Mouse (Mus musculus): ENCODE measurements at regions not wholly inside any gene's neighbourhood (a gene's known extent, or its start where the extent isn't known, plus 50 kb on each side); places are given as distances from the start of the nearest gene placed in this dataset.

DNA sequence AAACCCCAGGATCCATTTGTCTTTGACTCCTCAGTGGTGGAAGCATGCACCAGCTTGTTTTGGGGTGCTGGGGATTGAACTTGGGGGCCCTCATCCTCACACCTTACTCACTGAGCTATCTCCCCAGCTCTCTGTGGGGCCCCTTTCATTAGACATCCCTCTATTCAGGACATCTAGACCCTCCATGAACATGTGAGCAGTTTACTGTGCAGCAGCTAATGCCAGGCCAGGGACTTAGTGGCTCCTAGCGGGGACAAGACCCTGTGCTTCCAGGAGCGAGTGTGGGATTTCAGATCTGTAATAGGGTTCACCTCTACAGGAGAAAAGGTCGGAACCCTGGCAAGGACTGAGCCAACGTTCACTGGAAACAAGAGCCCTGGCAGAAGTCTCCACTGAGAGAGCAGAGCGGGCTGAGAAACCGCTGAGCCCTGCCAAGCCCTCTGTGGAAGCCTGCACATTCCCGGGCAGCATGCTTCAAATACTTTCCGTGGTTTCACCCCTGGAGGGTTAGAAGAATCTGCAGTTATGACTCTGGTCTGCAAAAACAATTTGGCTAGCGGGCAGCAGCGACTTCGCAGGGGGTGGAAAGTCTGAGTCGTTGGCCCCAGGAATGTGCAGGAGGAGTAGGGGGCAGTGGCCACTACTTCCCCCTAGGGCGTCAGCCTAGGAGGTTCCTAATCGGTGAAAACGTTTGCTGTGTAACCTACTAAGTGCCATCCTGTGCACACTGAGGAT lies 125.6 kb downstream of the Smad6 start:
- Histone ChIP-seq H3K27me3 (ENCODE audit: control insufficient read depth, insufficient read depth, low read length) (no peaks in the 10 kb centered on the region), H3K36me3 (ENCODE audit: control insufficient read depth, insufficient read depth, low read length) (no peaks in the 10 kb centered on the region), H3K4me3 (ENCODE audit: low read depth, low read length) (no peak overlapping the region), H3K4me1 (ENCODE audit: control insufficient read depth, insufficient read depth, low read length) (peaks cover 25% of the 10 kb centered on the region), H3K27ac (ENCODE audit: low read depth, low read length) (peak overlapping the region; percentile 92), H3K9ac (ENCODE audit: low read depth, low read length) (peak overlapping the region; percentile 54), H3K9me3 (replicated peaks; ENCODE audit: control insufficient read depth, low read length) (no peaks in the 10 kb centered on the region), H3K4me2 (peak overlapping the region; percentile 41)
- WGBS (ENCODE audit: insufficient replicate concordance) = 13% methylated on average over 15 of the region's 15 CpGs
- ATAC-seq (replicated peaks; ENCODE audit: insufficient number of reproducible peaks, low FRiP score, low TSS enrichment) = peak; percentile 42; the same call in 1 of the 2 replicates

DNA sequence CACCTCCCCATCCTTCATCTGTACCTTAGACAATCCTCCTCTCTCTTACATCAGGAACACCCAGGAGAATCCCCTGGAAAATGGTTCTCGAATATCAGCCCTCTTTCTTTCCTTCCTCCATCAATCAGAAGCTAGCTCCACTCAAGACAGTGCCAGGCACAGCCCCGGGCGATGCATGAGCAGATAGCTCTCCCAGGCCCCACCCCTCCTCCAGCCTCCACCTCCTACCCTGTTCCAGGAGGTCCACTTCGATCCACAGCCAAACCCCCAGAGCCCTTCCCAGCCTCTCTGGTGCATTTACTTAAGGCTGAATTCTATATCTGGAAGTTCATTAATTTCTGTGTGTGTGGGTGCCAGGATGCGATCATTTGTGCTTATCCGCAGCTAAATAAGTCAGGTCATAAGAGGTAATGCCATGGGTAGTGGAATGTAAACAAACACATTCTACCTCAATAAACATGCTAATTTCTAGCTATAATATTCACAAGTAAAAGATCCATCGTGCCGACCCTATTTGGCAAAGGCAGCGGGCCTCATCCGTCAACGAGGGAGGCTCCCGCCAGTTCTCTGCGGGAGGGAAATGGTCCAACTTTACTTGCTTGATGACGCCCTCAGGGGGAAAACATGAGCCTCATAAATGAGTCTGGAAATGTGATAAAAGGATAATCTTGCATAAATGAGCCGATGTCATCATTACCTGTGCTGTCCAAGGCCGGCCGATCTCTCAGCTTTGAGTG lies 129.5 kb downstream of the Smad6 start:
- H3K36me3 ChIP-seq (ENCODE audit: control insufficient read depth, insufficient read depth, low read length) = no peaks in the 10 kb centered on the region
- H3K9ac ChIP-seq (ENCODE audit: low read depth, low read length) = no peak overlapping the region
- WGBS (ENCODE audit: insufficient replicate concordance) = 71% methylated on average over 17 of the region's 17 CpGs
- H3K4me1 ChIP-seq (ENCODE audit: control insufficient read depth, insufficient read depth, low read length) = peaks cover 25% of the 10 kb centered on the region
- H3K4me2 ChIP-seq = no peak overlapping the region
- H3K9me3 ChIP-seq (replicated peaks; ENCODE audit: control insufficient read depth, low read length) = no peaks in the 10 kb centered on the region
- no peak for ATAC-seq (replicated peaks; ENCODE audit: insufficient number of reproducible peaks, low FRiP score, low TSS enrichment)
- H3K4me3 ChIP-seq (ENCODE audit: low read depth, low read length) = no peak overlapping the region
- H3K27ac ChIP-seq (ENCODE audit: low read depth, low read length) = no peak overlapping the region
- no peaks in the 10 kb centered on the region for H3K27me3 ChIP-seq (ENCODE audit: control insufficient read depth, insufficient read depth, low read length)

DNA sequence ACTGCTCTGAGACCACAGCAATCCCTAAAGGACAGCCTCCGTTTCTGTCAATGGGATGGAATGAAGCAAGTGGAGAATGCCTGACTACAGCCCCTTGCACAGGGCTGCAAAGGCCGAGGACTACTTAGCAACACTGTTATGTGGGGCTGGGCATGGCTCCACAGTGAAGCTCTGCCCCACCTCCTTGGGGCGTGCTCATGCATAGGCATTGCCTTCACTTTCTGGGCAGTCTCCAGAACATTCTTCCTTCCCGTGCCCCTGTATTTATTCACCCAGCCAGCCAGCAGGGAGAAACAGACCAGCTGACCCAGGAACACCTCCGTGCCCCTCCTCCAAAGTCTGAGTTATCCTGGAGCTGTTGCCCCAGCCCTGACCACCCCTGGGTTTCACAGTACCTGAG lies 131.1 kb downstream of the Smad6 start:
- ATAC-seq (replicated peaks; ENCODE audit: insufficient number of reproducible peaks, low FRiP score, low TSS enrichment) = no peak
- 60% methylated on average over 5 of the region's 5 CpGs for WGBS (ENCODE audit: insufficient replicate concordance)
- no peaks in the 10 kb centered on the region for H3K36me3 ChIP-seq (ENCODE audit: control insufficient read depth, insufficient read depth, low read length)
- H3K4me3 ChIP-seq (ENCODE audit: low read depth, low read length) = no peak overlapping the region
- peaks cover 11% of the 10 kb centered on the region for H3K4me1 ChIP-seq (ENCODE audit: control insufficient read depth, insufficient read depth, low read length)
- H3K9me3 ChIP-seq (replicated peaks; ENCODE audit: control insufficient read depth, low read length) = no peaks in the 10 kb centered on the region
- H3K27me3 ChIP-seq (ENCODE audit: control insufficient read depth, insufficient read depth, low read length) = no peaks in the 10 kb centered on the region
- no peak overlapping the region for H3K27ac ChIP-seq (ENCODE audit: low read depth, low read length)
- no peak overlapping the region for H3K4me2 ChIP-seq
- no peak overlapping the region for H3K9ac ChIP-seq (ENCODE audit: low read depth, low read length)

DNA sequence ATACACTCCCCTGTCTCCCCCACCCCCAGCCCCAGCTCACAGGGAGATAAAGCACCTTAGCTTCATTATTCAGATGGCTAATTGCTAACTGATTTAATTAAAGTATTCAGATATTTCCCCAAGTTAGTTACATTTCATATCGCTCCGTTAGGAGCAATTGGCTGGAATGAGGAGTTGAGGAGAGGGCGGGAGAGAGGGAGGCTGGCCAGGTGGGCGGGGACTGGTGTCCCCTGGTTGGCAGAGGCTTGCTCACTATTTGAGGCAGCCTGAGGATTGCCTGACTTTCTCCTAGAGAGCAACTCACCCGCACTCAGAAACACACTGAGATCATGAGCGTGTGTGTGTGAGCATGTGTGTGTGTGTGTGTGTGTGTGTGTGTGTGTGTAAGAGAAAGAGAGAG lies 131.8 kb upstream of the Smad3 start:
- no peaks in the 10 kb centered on the region for H3K9me3 ChIP-seq (replicated peaks; ENCODE audit: control insufficient read depth, low read length)
- no peak overlapping the region for H3K9ac ChIP-seq (ENCODE audit: low read depth, low read length)
- 67% methylated on average over 6 of the region's 6 CpGs for WGBS (ENCODE audit: insufficient replicate concordance)
- no peak overlapping the region for H3K27ac ChIP-seq (ENCODE audit: low read depth, low read length)
- no peak for ATAC-seq (replicated peaks; ENCODE audit: insufficient number of reproducible peaks, low FRiP score, low TSS enrichment)
- no peaks in the 10 kb centered on the region for H3K27me3 ChIP-seq (ENCODE audit: control insufficient read depth, insufficient read depth, low read length)
- no peak overlapping the region for H3K4me2 ChIP-seq
- no peak overlapping the region for H3K4me3 ChIP-seq (ENCODE audit: low read depth, low read length)
- H3K4me1 ChIP-seq (ENCODE audit: control insufficient read depth, insufficient read depth, low read length) = no peaks in the 10 kb centered on the region
- no peaks in the 10 kb centered on the region for H3K36me3 ChIP-seq (ENCODE audit: control insufficient read depth, insufficient read depth, low read length)

DNA sequence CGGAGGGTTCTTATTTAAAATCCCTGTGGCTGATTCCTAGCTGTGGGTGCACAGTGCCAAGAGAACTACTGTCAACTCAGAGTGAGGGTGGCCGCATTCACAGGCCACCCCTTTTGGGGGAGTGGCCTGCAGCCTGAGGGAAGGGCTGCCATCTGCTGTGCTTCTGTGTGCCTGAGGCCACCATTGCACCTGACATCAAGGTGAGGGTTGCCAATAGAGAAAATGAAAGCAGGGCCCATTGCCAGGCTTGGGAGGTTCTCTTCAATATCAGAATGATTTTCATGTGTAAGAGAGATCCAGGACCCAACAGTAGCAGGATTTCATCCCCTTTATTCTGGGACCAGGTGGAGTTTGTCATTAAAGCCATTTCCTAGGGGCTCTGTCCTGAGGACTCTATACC lies 127.2 kb upstream of the Smad3 start:
- no peak overlapping the region for H3K27ac ChIP-seq (ENCODE audit: low read depth, low read length)
- H3K9me3 ChIP-seq (replicated peaks; ENCODE audit: control insufficient read depth, low read length) = no peaks in the 10 kb centered on the region
- no peaks in the 10 kb centered on the region for H3K36me3 ChIP-seq (ENCODE audit: control insufficient read depth, insufficient read depth, low read length)
- H3K4me1 ChIP-seq (ENCODE audit: control insufficient read depth, insufficient read depth, low read length) = peaks cover 6% of the 10 kb centered on the region
- H3K4me2 ChIP-seq = no peak overlapping the region
- 74% methylated on average over 2 of the region's 2 CpGs for WGBS (ENCODE audit: insufficient replicate concordance)
- no peaks in the 10 kb centered on the region for H3K27me3 ChIP-seq (ENCODE audit: control insufficient read depth, insufficient read depth, low read length)
- no peak overlapping the region for H3K9ac ChIP-seq (ENCODE audit: low read depth, low read length)
- H3K4me3 ChIP-seq (ENCODE audit: low read depth, low read length) = no peak overlapping the region
- no peak for ATAC-seq (replicated peaks; ENCODE audit: insufficient number of reproducible peaks, low FRiP score, low TSS enrichment)

DNA sequence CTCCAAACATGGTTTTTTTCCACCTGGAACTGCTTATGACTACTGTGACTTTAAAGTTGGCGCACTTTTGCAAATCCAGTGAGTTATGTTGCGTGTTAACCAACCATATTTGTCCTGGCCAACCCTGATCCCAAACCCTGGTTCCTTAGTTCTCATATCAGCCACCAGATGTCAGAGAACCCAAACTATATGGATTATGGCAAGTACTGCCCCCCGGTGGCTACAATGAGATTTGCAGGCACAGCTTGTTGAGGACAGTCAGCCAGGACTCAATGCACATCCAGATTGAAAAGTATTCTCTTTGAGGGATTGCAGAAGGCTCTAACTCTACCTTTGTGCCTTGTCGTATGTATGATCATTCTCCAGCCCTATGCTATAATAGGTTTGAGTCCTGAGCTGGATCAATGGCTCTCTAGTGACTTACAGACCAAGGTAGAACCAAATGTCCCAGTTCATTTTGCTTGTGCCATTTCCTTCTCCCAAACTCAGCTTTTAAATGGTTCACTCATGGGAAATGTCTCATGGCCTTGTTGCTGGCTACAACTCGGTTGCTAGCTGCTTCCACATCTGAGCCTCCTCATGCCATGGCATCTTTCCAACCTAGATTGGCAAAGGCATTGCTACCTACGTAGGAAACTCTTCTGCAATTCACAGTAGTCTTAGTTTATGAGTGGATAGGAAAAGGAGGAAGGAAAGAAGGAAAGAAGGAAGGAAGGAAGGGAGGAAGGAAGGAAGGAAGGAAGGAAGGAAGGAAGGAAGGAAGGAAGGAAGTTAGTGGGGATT lies 126.1 kb upstream of the Smad3 start:
- WGBS (ENCODE audit: insufficient replicate concordance) = 68% methylated on average over 6 of the region's 6 CpGs

DNA sequence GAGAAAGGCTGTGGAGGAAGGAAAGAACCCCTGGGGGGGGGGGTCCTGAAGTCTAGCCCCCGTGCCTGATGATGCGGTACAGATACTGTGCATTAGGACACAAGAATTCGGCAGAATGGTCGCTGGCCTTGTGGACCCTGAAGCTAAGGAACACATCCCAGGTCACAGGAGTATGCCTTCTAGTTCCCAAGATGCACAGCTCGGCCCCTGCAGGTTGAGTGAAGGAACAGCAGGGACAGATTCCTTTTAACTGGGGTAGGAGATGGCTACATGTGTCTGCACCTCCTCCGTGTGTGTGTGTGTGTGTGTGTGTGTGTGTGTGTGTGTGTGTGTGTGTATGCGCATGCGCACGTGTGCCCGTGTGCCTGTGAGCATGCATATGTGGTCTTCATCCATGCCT lies 123.9 kb upstream of the Smad3 start:
- H3K27ac ChIP-seq (ENCODE audit: low read depth, low read length) = no peak overlapping the region
- no peaks in the 10 kb centered on the region for H3K9me3 ChIP-seq (replicated peaks; ENCODE audit: control insufficient read depth, low read length)
- H3K4me2 ChIP-seq = no peak overlapping the region
- H3K27me3 ChIP-seq (ENCODE audit: control insufficient read depth, insufficient read depth, low read length) = no peaks in the 10 kb centered on the region
- ATAC-seq (replicated peaks; ENCODE audit: insufficient number of reproducible peaks, low FRiP score, low TSS enrichment) = no peak
- peaks cover 15% of the 10 kb centered on the region for H3K4me1 ChIP-seq (ENCODE audit: control insufficient read depth, insufficient read depth, low read length)
- H3K4me3 ChIP-seq (ENCODE audit: low read depth, low read length) = no peak overlapping the region
- H3K36me3 ChIP-seq (ENCODE audit: control insufficient read depth, insufficient read depth, low read length) = no peaks in the 10 kb centered on the region
- whole genome bisulfite sequencing (ENCODE audit: insufficient replicate concordance) = 71% methylated on average over 10 of the region's 10 CpGs
- H3K9ac ChIP-seq (ENCODE audit: low read depth, low read length) = no peak overlapping the region

More for the DNA sequence above, 126.1 kb upstream of the Smad3 start:
- ATAC-seq (replicated peaks; ENCODE audit: insufficient number of reproducible peaks, low FRiP score, low TSS enrichment) = no peak
- Histone ChIP-seq H3K36me3 (ENCODE audit: control insufficient read depth, insufficient read depth, low read length) (no peaks in the 10 kb centered on the region), H3K27me3 (ENCODE audit: control insufficient read depth, insufficient read depth, low read length) (no peaks in the 10 kb centered on the region), H3K4me1 (ENCODE audit: control insufficient read depth, insufficient read depth, low read length) (peaks cover 8% of the 10 kb centered on the region), H3K9me3 (replicated peaks; ENCODE audit: control insufficient read depth, low read length) (no peaks in the 10 kb centered on the region), H3K9ac (ENCODE audit: low read depth, low read length) (no peak overlapping the region), H3K4me2 (no peak overlapping the region), H3K4me3 (ENCODE audit: low read depth, low read length) (no peak overlapping the region), H3K27ac (ENCODE audit: low read depth, low read length) (no peak overlapping the region)

DNA sequence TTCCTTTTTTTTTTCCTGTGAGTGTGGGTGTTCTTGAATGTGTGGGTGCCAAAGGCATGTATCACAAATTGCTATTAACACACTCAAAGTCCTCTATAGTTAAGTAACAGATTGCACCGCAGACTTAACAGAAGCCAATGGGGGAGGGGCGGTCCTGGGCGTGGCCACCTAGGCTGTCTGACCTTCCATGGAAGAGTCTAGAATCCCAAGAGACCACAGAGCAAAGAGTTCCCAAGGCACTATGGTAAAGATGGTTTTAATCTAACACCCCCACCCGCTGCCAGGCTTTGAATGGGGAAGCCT lies 123.4 kb upstream of the Smad3 start:
- Histone ChIP-seq H3K36me3 (ENCODE audit: control insufficient read depth, insufficient read depth, low read length) (no peaks in the 10 kb centered on the region), H3K4me2 (no peak overlapping the region), H3K27me3 (ENCODE audit: control insufficient read depth, insufficient read depth, low read length) (no peaks in the 10 kb centered on the region), H3K9ac (ENCODE audit: low read depth, low read length) (no peak overlapping the region), H3K4me3 (ENCODE audit: low read depth, low read length) (no peak overlapping the region), H3K27ac (ENCODE audit: low read depth, low read length) (no peak overlapping the region), H3K9me3 (replicated peaks; ENCODE audit: control insufficient read depth, low read length) (no peaks in the 10 kb centered on the region), H3K4me1 (ENCODE audit: control insufficient read depth, insufficient read depth, low read length) (peaks cover 15% of the 10 kb centered on the region)
- 53% methylated on average over 4 of the region's 4 CpGs for WGBS (ENCODE audit: insufficient replicate concordance)
- no peak for ATAC-seq (replicated peaks; ENCODE audit: insufficient number of reproducible peaks, low FRiP score, low TSS enrichment)
